Comparison of ENCODE assay signal across 22 mouse cellular contexts in the genomic region with DNA sequence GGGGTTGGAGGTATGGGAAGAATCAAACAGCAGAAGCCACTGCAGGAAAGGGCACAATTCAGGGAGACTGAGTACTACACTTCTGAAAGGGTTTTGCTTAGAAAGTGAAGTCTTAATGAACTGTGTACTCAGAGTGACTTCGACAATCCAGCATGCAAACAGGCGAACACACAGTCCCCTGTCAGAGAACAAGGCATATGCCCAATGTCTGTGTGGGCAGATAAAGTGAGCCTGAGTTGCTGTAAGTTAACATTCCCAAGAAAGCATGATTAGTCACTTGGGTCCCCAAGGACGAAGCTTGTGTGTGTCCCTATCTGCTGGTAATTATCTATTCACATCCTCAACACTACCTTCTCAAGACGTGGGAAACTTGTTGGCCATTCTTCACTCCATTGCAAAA.
DNase-seq lines count a peak whose midpoint lies in the region; ATAC-seq and TF ChIP-seq lines count a peak whose summit lies in the region.
"Had no signal": no experiment of that assay in that cellular context is flagged by ENCODE, and none has a peak within 500 bp of the region (broad histone marks: within the 10 kb centered on the region; RNA-seq: fewer than 3 reads in every experiment).

No protein-coding gene starts in this region.

- 42% methylated on average over 4 of the region's 4 CpGs for WGBS in heart, embryonic 11.5 days (ENCODE audit: insufficient replicate concordance)
- 42% methylated on average over 4 of the region's 4 CpGs for WGBS in liver, postnatal 0 days (ENCODE audit: insufficient replicate concordance)
- 47% methylated on average over 4 of the region's 4 CpGs for WGBS in liver, embryonic 12.5 days (ENCODE audit: insufficient replicate concordance)
- WGBS in forebrain, embryonic 10.5 days: 79% methylated on average over 4 of the region's 4 CpGs

- no peak for TF ChIP-seq CTCF in liver, postnatal 0 days (IDR thresholded peaks at IDR 0.05; ENCODE audit: low read depth)

- peak; percentile 8; the same call in 1 of the 2 replicates for ATAC-seq in heart, embryonic 11.5 days (replicated peaks; ENCODE audit: insufficient number of reproducible peaks, low FRiP score, low TSS enrichment)
- ATAC-seq in liver, postnatal 0 days: 0 out of 2 replicates have a peak, but pooled peaks have one; percentile 8
- no peak for ATAC-seq in liver, embryonic 12.5 days
- ATAC-seq: CD4-positive, CD25-positive, alpha-beta regulatory T cell, adult 4 months; forebrain, embryonic 15.5 days; intestine, postnatal 0 days had no signal

- no peak overlapping the region for H3K4me2 ChIP-seq in heart, embryonic 11.5 days
- no peak overlapping the region for H3K4me2 ChIP-seq in liver, postnatal 0 days (ENCODE audit: low read depth, low read length)
- no peak overlapping the region for H3K4me2 ChIP-seq in liver, embryonic 12.5 days
- H3K4me2 ChIP-seq: embryonic facial prominence, embryonic 15.5 days; forebrain, embryonic 15.5 days; hindbrain, embryonic 12.5 days; limb, embryonic 13.5 days; liver, embryonic 13.5 days; lung, embryonic 15.5 days had no signal

- no peak for DNase-seq in heart, postnatal 4 days
- peak; percentile 22 for DNase-seq in layer of hippocampus, adult 11-12 months (ENCODE audit: low spot score)
- no peak for DNase-seq in layer of hippocampus, adult 9-10 months (ENCODE audit: low spot score)
- DNase-seq in liver, postnatal 0 days: no peak
- DNase-seq in layer of hippocampus, postnatal 36 days: peak; percentile 20 to 32
- DNase-seq in forebrain, embryonic 10.5 days (ENCODE audit: extremely low spot score, low spot score): no peak
- DNase-seq: adrenal gland, postnatal 25 days; cerebellum, adult 9-10 months; kidney, postnatal 25 days; liver, embryonic 13.5 days; lung, postnatal 4 days; midbrain, embryonic 14.5 days had no signal

- no peak overlapping the region for H3K4me3 ChIP-seq in heart, embryonic 11.5 days (ENCODE audit: low read depth, low read length)
- H3K4me3 ChIP-seq in liver, postnatal 0 days (ENCODE audit: low read depth, low read length): no peak overlapping the region
- H3K4me3 ChIP-seq in liver, embryonic 12.5 days: no peak overlapping the region
- H3K4me3 ChIP-seq in forebrain, embryonic 10.5 days: no peak overlapping the region
- H3K4me3 ChIP-seq: embryonic facial prominence, embryonic 15.5 days; forebrain, embryonic 15.5 days; hindbrain, embryonic 12.5 days; limb, embryonic 13.5 days; liver, embryonic 13.5 days; lung, embryonic 15.5 days had no signal

- no peaks in the 10 kb centered on the region for H3K36me3 ChIP-seq in heart, embryonic 11.5 days (ENCODE audit: control insufficient read depth, insufficient read depth, low read length)
- H3K36me3 ChIP-seq in liver, postnatal 0 days (replicated peaks; ENCODE audit: insufficient read depth, low read length): no peaks in the 10 kb centered on the region
- no peaks in the 10 kb centered on the region for H3K36me3 ChIP-seq in liver, embryonic 12.5 days
- H3K36me3 ChIP-seq in forebrain, embryonic 10.5 days (replicated peaks): no peaks in the 10 kb centered on the region
- H3K36me3 ChIP-seq: embryonic facial prominence, embryonic 15.5 days; forebrain, embryonic 15.5 days; hindbrain, embryonic 12.5 days; limb, embryonic 13.5 days; liver, embryonic 13.5 days; lung, embryonic 15.5 days had no signal

- no peak overlapping the region for H3K27ac ChIP-seq in heart, embryonic 11.5 days (ENCODE audit: low read depth, low read length)
- no peak overlapping the region for H3K27ac ChIP-seq in liver, postnatal 0 days (ENCODE audit: low read depth)
- H3K27ac ChIP-seq in liver, embryonic 12.5 days: no peak overlapping the region
- H3K27ac ChIP-seq in forebrain, embryonic 10.5 days: no peak overlapping the region
- H3K27ac ChIP-seq: embryonic facial prominence, embryonic 15.5 days; forebrain, embryonic 15.5 days; hindbrain, embryonic 12.5 days; limb, embryonic 13.5 days; liver, embryonic 13.5 days; lung, embryonic 15.5 days; stomach, postnatal 0 days had no signal

- no peak for TF ChIP-seq EP300 in liver, postnatal 0 days (IDR thresholded peaks at IDR 0.05; ENCODE audit: low read depth)

- no peaks in the 10 kb centered on the region for H3K9me3 ChIP-seq in heart, embryonic 11.5 days (replicated peaks; ENCODE audit: control insufficient read depth, low read length)
- no peaks in the 10 kb centered on the region for H3K9me3 ChIP-seq in liver, postnatal 0 days (ENCODE audit: low read length)
- no peaks in the 10 kb centered on the region for H3K9me3 ChIP-seq in liver, embryonic 12.5 days (replicated peaks)
- H3K9me3 ChIP-seq in forebrain, embryonic 10.5 days: no peaks in the 10 kb centered on the region
- H3K9me3 ChIP-seq: embryonic facial prominence, embryonic 15.5 days; forebrain, embryonic 15.5 days; hindbrain, embryonic 12.5 days; limb, embryonic 13.5 days; liver, embryonic 13.5 days; lung, embryonic 15.5 days had no signal

- H3K4me1 ChIP-seq in heart, embryonic 11.5 days (ENCODE audit: control insufficient read depth, insufficient read depth, low read length): no peaks in the 10 kb centered on the region
- no peaks in the 10 kb centered on the region for H3K4me1 ChIP-seq in liver, postnatal 0 days (ENCODE audit: insufficient read depth)
- H3K4me1 ChIP-seq in liver, embryonic 12.5 days: no peaks in the 10 kb centered on the region
- H3K4me1 ChIP-seq in forebrain, embryonic 10.5 days: peaks cover 6% of the 10 kb centered on the region
- H3K4me1 ChIP-seq: embryonic facial prominence, embryonic 15.5 days; forebrain, embryonic 15.5 days; hindbrain, embryonic 12.5 days; limb, embryonic 13.5 days; liver, embryonic 13.5 days had no signal

- H3K27me3 ChIP-seq in heart, embryonic 11.5 days (ENCODE audit: control insufficient read depth, insufficient read depth, low read length): no peaks in the 10 kb centered on the region
- H3K27me3 ChIP-seq in liver, postnatal 0 days (ENCODE audit: insufficient read depth, low read length): no peaks in the 10 kb centered on the region
- no peaks in the 10 kb centered on the region for H3K27me3 ChIP-seq in liver, embryonic 12.5 days (replicated peaks)
- no peaks in the 10 kb centered on the region for H3K27me3 ChIP-seq in forebrain, embryonic 10.5 days (ENCODE audit: poor library complexity, severe bottlenecking)
- H3K27me3 ChIP-seq: embryonic facial prominence, embryonic 15.5 days; forebrain, embryonic 15.5 days; hindbrain, embryonic 12.5 days; limb, embryonic 13.5 days; liver, embryonic 13.5 days; lung, embryonic 15.5 days had no signal

- H3K9ac ChIP-seq in heart, embryonic 11.5 days (ENCODE audit: low read depth, low read length): no peak overlapping the region
- H3K9ac ChIP-seq in liver, postnatal 0 days (replicated peaks): no peak overlapping the region
- no peak overlapping the region for H3K9ac ChIP-seq in liver, embryonic 12.5 days
- H3K9ac ChIP-seq: embryonic facial prominence, embryonic 15.5 days; forebrain, embryonic 15.5 days; hindbrain, embryonic 12.5 days; limb, embryonic 13.5 days; liver, embryonic 13.5 days; lung, embryonic 15.5 days had no signal

Comparison
In these comparisons a context has a peak if more than half of its experiments do, and no peak if none do; other contexts are left out.
1. DNase-seq: peak in layer of hippocampus, adult 11-12 months (single experiment) and layer of hippocampus, postnatal 36 days (2 of 2); none in heart, postnatal 4 days (single experiment), layer of hippocampus, adult 9-10 months (single experiment), liver, postnatal 0 days (single experiment) and forebrain, embryonic 10.5 days (single experiment).